Mouse (Mus musculus) adipose tissue, adult 10 weeks (tissue): ENCODE measurements around the gene Ank2. TPM values are rescaled to one million over a fixed set of nuclear protein-coding genes. Genes with fewer than 3 reads are reported as not detected.

Experiments used
- polyA plus RNA-seq: library from polyadenylated mRNA; stranded (reverse); fragments of 350-450 nt; fragmentation: Illumina TruSeq; extraction: RNeasy Lipid Tissue Mini Kit (QIAGEN cat#74804); gene quantifications from one replicate; pipeline ENCODE4 v1.2.3, GENCODE M21; 2014; ENCODE audit warnings: low read depth, low replicate concordance

Gene Ank2
- 17.2 TPM for polyA plus RNA-seq

GRCm38 (mm10) chr3:127498742-127499400 is at the start of gene Ank2:
Gene Ank2, minus strand, starts transcription at chr3:127499350.

Other genes starting within 250 kb of the Ank2 start
- 22.9 TPM for gene Larp7, start 54.0 kb upstream of the Ank2 start, polyA plus RNA-seq
- gene Zgrf1, start 54.1 kb upstream of the Ank2 start, polyA plus RNA-seq, result 2.0 TPM
- gene Neurog2, start 133.8 kb upstream of the Ank2 start, polyA plus RNA-seq, result not detected